Comparison of ENCODE assay signal across 10 mouse cellular contexts in the genomic region with DNA sequence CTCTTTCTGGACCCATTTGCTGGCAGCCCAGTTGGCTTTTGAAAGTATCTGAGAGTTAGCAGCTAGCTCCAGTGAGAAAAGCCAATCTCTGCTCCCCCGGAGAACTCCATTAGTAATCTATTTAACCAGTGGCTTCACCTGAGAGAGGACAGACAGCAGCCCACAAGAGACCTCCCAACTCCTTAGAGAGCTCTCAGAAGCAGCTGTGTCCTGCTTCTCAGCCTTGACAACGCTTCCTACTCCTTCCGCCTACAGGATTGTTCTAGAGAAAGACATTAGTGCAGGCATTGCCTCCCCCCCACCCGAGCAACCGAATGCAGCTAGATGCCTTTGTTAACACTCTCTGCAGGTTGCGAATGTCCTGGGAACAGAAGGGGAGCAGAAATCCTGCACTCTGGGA. TPM values are rescaled to one million over a fixed set of nuclear protein-coding genes. Genes with fewer than 3 reads are reported as not detected.
DNase-seq lines count a peak whose midpoint lies in the region; ATAC-seq lines count a peak whose summit lies in the region.
"Had no signal": no experiment of that assay in that cellular context is flagged by ENCODE, and none has a peak within 500 bp of the region (broad histone marks: within the 10 kb centered on the region; RNA-seq: fewer than 3 reads in every experiment).

No protein-coding gene starts in this region.

- no peak overlapping the region for H3K27ac ChIP-seq in hindbrain, embryonic 11.5 days (ENCODE audit: low read depth, low read length)
- no peak overlapping the region for H3K27ac ChIP-seq in hindbrain, embryonic 12.5 days

- intact Hi-C loops in left cerebral cortex, postnatal 14 days (cut with DNase I) = no loop called here

- no peak overlapping the region for H3K4me3 ChIP-seq in hindbrain, embryonic 11.5 days (ENCODE audit: low read depth, low read length)
- no peak overlapping the region for H3K4me3 ChIP-seq in hindbrain, embryonic 12.5 days
- H3K4me3 ChIP-seq: lung, embryonic 15.5 days had no signal

- no peaks in the 10 kb centered on the region for H3K4me1 ChIP-seq in hindbrain, embryonic 11.5 days (replicated peaks; ENCODE audit: control insufficient read depth, insufficient read depth, low read length)
- peaks cover 5% of the 10 kb centered on the region; the same call in 1 of the 2 replicates for H3K4me1 ChIP-seq in hindbrain, embryonic 12.5 days

- 14% methylated on average over 6 of the region's 6 CpGs for WGBS in hindbrain, embryonic 11.5 days
- WGBS in hindbrain, embryonic 12.5 days = 14% methylated on average over 6 of the region's 6 CpGs

- no peak overlapping the region for H3K4me2 ChIP-seq in hindbrain, embryonic 11.5 days (replicated peaks; ENCODE audit: low read depth, low read length)
- no peak overlapping the region for H3K4me2 ChIP-seq in hindbrain, embryonic 12.5 days (replicated peaks)
- H3K4me2 ChIP-seq: lung, embryonic 15.5 days had no signal

- H3K27me3 ChIP-seq in hindbrain, embryonic 11.5 days (ENCODE audit: control insufficient read depth, insufficient read depth, low read length) = no peaks in the 10 kb centered on the region
- no peaks in the 10 kb centered on the region for H3K27me3 ChIP-seq in hindbrain, embryonic 12.5 days
- H3K27me3 ChIP-seq: lung, embryonic 15.5 days had no signal

- H3K9ac ChIP-seq in hindbrain, embryonic 11.5 days (ENCODE audit: low read depth, low read length) = no peak overlapping the region
- H3K9ac ChIP-seq in hindbrain, embryonic 12.5 days = no peak overlapping the region
- H3K9ac ChIP-seq: lung, embryonic 15.5 days had no signal

- H3K36me3 ChIP-seq in hindbrain, embryonic 11.5 days (ENCODE audit: control insufficient read depth, insufficient read depth, low read length) = no peaks in the 10 kb centered on the region
- H3K36me3 ChIP-seq in hindbrain, embryonic 12.5 days = no peaks in the 10 kb centered on the region
- H3K36me3 ChIP-seq: G1E; lung, embryonic 15.5 days had no signal

- ATAC-seq in hindbrain, embryonic 11.5 days (ENCODE audit: low FRiP score) = no peak
- ATAC-seq in hindbrain, embryonic 12.5 days (ENCODE audit: low FRiP score) = no peak
- no peak for ATAC-seq in inflammation-experienced regulatory T-cells, adult 6 months

- no peaks in the 10 kb centered on the region for H3K9me3 ChIP-seq in hindbrain, embryonic 11.5 days (ENCODE audit: control insufficient read depth, low read length)
- H3K9me3 ChIP-seq in hindbrain, embryonic 12.5 days (replicated peaks) = no peaks in the 10 kb centered on the region
- H3K9me3 ChIP-seq: G1E; lung, embryonic 15.5 days had no signal

- peak; percentile 13 for DNase-seq in hindbrain, embryonic 11.5 days (ENCODE audit: low spot score)
- DNase-seq in embryo, embryonic 10.5 days (ENCODE audit: low spot score) = peak; percentile 5
- DNase-seq in kidney, adult 8-10 months = peak; percentile 23 to 36
- DNase-seq in left cerebral cortex, postnatal 14 days (ENCODE audit: low spot score in 2 of 2) = peak; percentile 51 to 81
- DNase-seq in urinary bladder, adult 18-20 months (ENCODE audit: low spot score in 2 of 2) = no peak
- no peak for DNase-seq in gastrocnemius, adult 8-10 months (ENCODE audit: low spot score in 2 of 2)

RNA-seq across cellular contexts. Expression of a gene that starts 59.6 kb away (rescaled TPM):
- 0.39 and 1.5 TPM in 2 replicates for polyA plus RNA-seq in hindbrain, embryonic 11.5 days (2014; fragmentation: Nextera tagmentation; extraction: Ambion mirVana)
- 1.1 and 1.3 TPM in 2 replicates for polyA plus RNA-seq in hindbrain, embryonic 12.5 days (2016; fragmentation: Nextera tagmentation; extraction: Ambion mirVana)
- 100 to 1,000 TPM; 142 to 159 TPM for total RNA-seq in left cerebral cortex, postnatal 14 days (2021)
- not detected for polyA plus RNA-seq in inflammation-experienced regulatory T-cells, adult 6 months (2017; shearing (Covaris generic))
- total RNA-seq in gastrocnemius, adult 8-10 months (2022) = under 1 TPM; 0.35 to 0.77 (median 0.58) TPM
- polyA plus RNA-seq: G1E had no signal

Comparison
In these comparisons a context has a peak if more than half of its experiments do, and no peak if none do; other contexts are left out.
1. DNase-seq: peak in hindbrain, embryonic 11.5 days (single experiment), embryo, embryonic 10.5 days (single experiment), kidney, adult 8-10 months (2 of 2) and left cerebral cortex, postnatal 14 days (2 of 2); none in urinary bladder, adult 18-20 months (0 of 2) and gastrocnemius, adult 8-10 months (0 of 2).